22 mouse cellular contexts compared by ENCODE assay signal in the genomic region with DNA sequence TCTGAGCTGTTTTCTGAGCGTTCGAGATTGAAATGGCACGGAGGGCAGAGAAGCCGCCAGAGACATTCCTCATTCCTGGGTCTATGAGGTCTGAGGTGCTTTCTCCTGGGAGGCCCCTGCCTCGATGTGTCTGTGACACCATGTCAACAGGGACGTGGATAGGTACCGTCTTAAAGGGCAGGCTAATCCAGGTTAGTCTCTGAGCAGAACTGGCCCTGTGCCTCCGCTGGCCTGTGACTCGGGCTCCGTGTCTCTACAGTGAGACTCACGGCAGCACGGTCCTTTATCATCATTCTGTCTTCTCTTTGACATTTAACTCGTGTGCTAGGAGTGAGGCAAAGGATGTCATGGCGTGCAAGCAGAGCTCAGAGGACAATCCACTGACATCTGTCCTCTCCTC.
DNase-seq lines count a peak whose midpoint lies in the region; ATAC-seq and TF ChIP-seq lines count a peak whose summit lies in the region.
"Had no signal": no experiment of that assay in that cellular context is flagged by ENCODE, and none has a peak within 500 bp of the region (broad histone marks: within the 10 kb centered on the region; RNA-seq: fewer than 3 reads in every experiment).

No protein-coding gene starts in this region.

- no peak overlapping the region for H3K4me2 ChIP-seq in forebrain, embryonic 13.5 days
- H3K4me2 ChIP-seq in forebrain, embryonic 11.5 days (ENCODE audit: low read depth, low read length, severe bottlenecking) = no peak overlapping the region
- H3K4me2 ChIP-seq in hindbrain, postnatal 0 days (ENCODE audit: low read depth, low read length) = no peak overlapping the region
- no peak overlapping the region for H3K4me2 ChIP-seq in hindbrain, embryonic 13.5 days
- no peak overlapping the region for H3K4me2 ChIP-seq in forebrain, embryonic 16.5 days (ENCODE audit: low read length)
- H3K4me2 ChIP-seq: embryonic facial prominence, embryonic 13.5 days; heart, embryonic 13.5 days; hindbrain, embryonic 15.5 days; intestine, embryonic 15.5 days had no signal

- DNase-seq in cerebellum, adult 9-11 months = peak; percentile 20
- DNase-seq in cerebellum, postnatal 36 days = no peak
- no peak for DNase-seq in forebrain, embryonic 11.5 days (ENCODE audit: low spot score)
- DNase-seq in hindbrain, postnatal 0 days (ENCODE audit: low spot score) = no peak
- DNase-seq: adrenal gland, adult 8-10 months; adrenal gland, postnatal 25 days; embryo, embryonic 11 days; heart, postnatal 14 days; kidney, adult 11 months; kidney, adult 8-10 months had no signal

- no peaks in the 10 kb centered on the region for H3K36me3 ChIP-seq in forebrain, embryonic 13.5 days (ENCODE audit: poor library complexity, severe bottlenecking)
- H3K36me3 ChIP-seq in forebrain, embryonic 11.5 days (ENCODE audit: control insufficient read depth, insufficient read depth, low read length) = no peaks in the 10 kb centered on the region
- H3K36me3 ChIP-seq in hindbrain, postnatal 0 days (ENCODE audit: insufficient read depth, low read length) = no peaks in the 10 kb centered on the region
- no peaks in the 10 kb centered on the region for H3K36me3 ChIP-seq in hindbrain, embryonic 13.5 days
- H3K36me3 ChIP-seq in forebrain, embryonic 16.5 days (ENCODE audit: control insufficient read depth, insufficient read depth) = no peaks in the 10 kb centered on the region
- H3K36me3 ChIP-seq: embryonic facial prominence, embryonic 10.5 days; embryonic facial prominence, embryonic 13.5 days; hindbrain, embryonic 15.5 days; intestine, embryonic 15.5 days had no signal

- H3K27me3 ChIP-seq in forebrain, embryonic 13.5 days = no peaks in the 10 kb centered on the region
- H3K27me3 ChIP-seq in forebrain, embryonic 11.5 days (ENCODE audit: control insufficient read depth, insufficient read depth, low read length) = no peaks in the 10 kb centered on the region
- no peaks in the 10 kb centered on the region for H3K27me3 ChIP-seq in hindbrain, postnatal 0 days (ENCODE audit: insufficient read depth, low read length)
- peaks cover 19% of the 10 kb centered on the region for H3K27me3 ChIP-seq in hindbrain, embryonic 13.5 days
- H3K27me3 ChIP-seq in forebrain, embryonic 16.5 days (replicated peaks; ENCODE audit: control insufficient read depth, insufficient read depth, low read length) = no peaks in the 10 kb centered on the region
- H3K27me3 ChIP-seq: embryonic facial prominence, embryonic 13.5 days; hindbrain, embryonic 15.5 days; intestine, embryonic 15.5 days had no signal

- no peak; the same call in 1 of the 2 replicates for ATAC-seq in forebrain, embryonic 13.5 days
- no peak for ATAC-seq in forebrain, embryonic 11.5 days (replicated peaks; ENCODE audit: low FRiP score)
- no peak for ATAC-seq in hindbrain, postnatal 0 days
- no peak for ATAC-seq in hindbrain, embryonic 13.5 days (ENCODE audit: low FRiP score)
- ATAC-seq in forebrain, embryonic 16.5 days = 0 out of 2 replicates have a peak, but pooled peaks have one; percentile 15
- no peak for ATAC-seq in granulocyte monocyte progenitor cell, adult 5-6 weeks (replicated peaks; ENCODE audit: poor library complexity, severe bottlenecking)
- ATAC-seq: activated CD4-positive, CD25-positive, alpha-beta regulatory T cell, adult 4 months; intestine, embryonic 15.5 days had no signal

- H3K4me3 ChIP-seq in forebrain, embryonic 13.5 days = no peak overlapping the region
- no peak overlapping the region for H3K4me3 ChIP-seq in forebrain, embryonic 11.5 days (ENCODE audit: low read depth, low read length)
- H3K4me3 ChIP-seq in hindbrain, postnatal 0 days (ENCODE audit: low read length) = no peak overlapping the region
- no peak overlapping the region for H3K4me3 ChIP-seq in hindbrain, embryonic 13.5 days
- no peak overlapping the region for H3K4me3 ChIP-seq in forebrain, embryonic 16.5 days (replicated peaks; ENCODE audit: low read length)
- H3K4me3 ChIP-seq: embryonic facial prominence, embryonic 10.5 days; embryonic facial prominence, embryonic 13.5 days; erythroblast, embryonic 14.5 days; gastrocnemius, adult 2 months; heart, embryonic 13.5 days; hindbrain, embryonic 15.5 days; intestine, embryonic 15.5 days had no signal

- peaks cover 14% of the 10 kb centered on the region for H3K4me1 ChIP-seq in forebrain, embryonic 13.5 days
- H3K4me1 ChIP-seq in forebrain, embryonic 11.5 days (replicated peaks; ENCODE audit: control insufficient read depth, insufficient read depth, low read length) = no peaks in the 10 kb centered on the region
- peaks cover 7% of the 10 kb centered on the region; the same call in 1 of the 2 replicates for H3K4me1 ChIP-seq in hindbrain, postnatal 0 days (ENCODE audit: insufficient read depth, low read length)
- peaks cover 13% of the 10 kb centered on the region; the same call in 1 of the 2 replicates for H3K4me1 ChIP-seq in hindbrain, embryonic 13.5 days (replicated peaks)
- H3K4me1 ChIP-seq in forebrain, embryonic 16.5 days (replicated peaks; ENCODE audit: control insufficient read depth, insufficient read depth, low read length) = peaks cover 11% of the 10 kb centered on the region
- H3K4me1 ChIP-seq: hindbrain, embryonic 15.5 days; intestine, embryonic 15.5 days had no signal

- TF ChIP-seq CTCF in hindbrain, postnatal 0 days (IDR thresholded peaks at IDR 0.05; ENCODE audit: low read depth) = no peak

- WGBS in forebrain, embryonic 13.5 days = 89% methylated on average over 14 of the region's 14 CpGs
- WGBS in forebrain, embryonic 11.5 days = 90% methylated on average over 14 of the region's 14 CpGs
- 74% methylated on average over 14 of the region's 14 CpGs for WGBS in hindbrain, postnatal 0 days
- WGBS in hindbrain, embryonic 13.5 days = 89% methylated on average over 14 of the region's 14 CpGs
- 79% methylated on average over 14 of the region's 14 CpGs for WGBS in forebrain, embryonic 16.5 days

- no peaks in the 10 kb centered on the region for H3K9me3 ChIP-seq in forebrain, embryonic 13.5 days (replicated peaks)
- no peaks in the 10 kb centered on the region for H3K9me3 ChIP-seq in forebrain, embryonic 11.5 days (ENCODE audit: control insufficient read depth, low read length)
- no peaks in the 10 kb centered on the region for H3K9me3 ChIP-seq in hindbrain, postnatal 0 days (ENCODE audit: low read length)
- H3K9me3 ChIP-seq in hindbrain, embryonic 13.5 days = no peaks in the 10 kb centered on the region
- H3K9me3 ChIP-seq in forebrain, embryonic 16.5 days (ENCODE audit: control insufficient read depth, low read length) = no peaks in the 10 kb centered on the region
- H3K9me3 ChIP-seq: embryonic facial prominence, embryonic 10.5 days; embryonic facial prominence, embryonic 13.5 days; heart, embryonic 13.5 days; hindbrain, embryonic 15.5 days; intestine, embryonic 15.5 days had no signal

- H3K27ac ChIP-seq in forebrain, embryonic 13.5 days = peak overlapping the region; percentile 65
- H3K27ac ChIP-seq in forebrain, embryonic 11.5 days (ENCODE audit: low read depth, low read length) = no peak overlapping the region
- peak overlapping the region; percentile 8; the same call in 1 of the 2 replicates for H3K27ac ChIP-seq in hindbrain, postnatal 0 days
- no peak overlapping the region for H3K27ac ChIP-seq in hindbrain, embryonic 13.5 days
- no peak overlapping the region for H3K27ac ChIP-seq in forebrain, embryonic 16.5 days (ENCODE audit: low read length)
- H3K27ac ChIP-seq: embryonic facial prominence, embryonic 10.5 days; embryonic facial prominence, embryonic 13.5 days; gastrocnemius, adult 2 months; heart, embryonic 13.5 days; hindbrain, embryonic 15.5 days; intestine, embryonic 15.5 days had no signal

- no peak overlapping the region for H3K9ac ChIP-seq in forebrain, embryonic 13.5 days
- H3K9ac ChIP-seq in forebrain, embryonic 11.5 days (ENCODE audit: low read length) = no peak overlapping the region
- no peak overlapping the region for H3K9ac ChIP-seq in hindbrain, postnatal 0 days (replicated peaks; ENCODE audit: low read length)
- H3K9ac ChIP-seq in hindbrain, embryonic 13.5 days = no peak overlapping the region
- no peak overlapping the region for H3K9ac ChIP-seq in forebrain, embryonic 16.5 days (replicated peaks; ENCODE audit: low read depth, low read length)
- H3K9ac ChIP-seq: embryonic facial prominence, embryonic 13.5 days; heart, embryonic 13.5 days; hindbrain, embryonic 15.5 days; intestine, embryonic 15.5 days had no signal

Comparison
In these comparisons a context has a peak if more than half of its experiments do, and no peak if none do; other contexts are left out.
1. H3K27ac ChIP-seq: peak in forebrain, embryonic 13.5 days (single experiment) and hindbrain, postnatal 0 days (single experiment); none in forebrain, embryonic 11.5 days (single experiment), hindbrain, embryonic 13.5 days (single experiment) and forebrain, embryonic 16.5 days (single experiment).